Mouse (Mus musculus) brain, embryonic 14.5 days (tissue): ENCODE data around the gene Pemt.

ENCODE experiments used
- CTCF ChIP-seq: fragments of 200-500 bp; IDR thresholded peaks from 2 replicates; pipeline ENCODE4 v1.5.1; 2012; ENCODE audit warnings: inconsistent platforms, mild to moderate bottlenecking, moderate library complexity, borderline replicate concordance; ENCODE audit not compliant: insufficient read depth, insufficient read length; ENCODE audit errors: extremely low read depth
- POLR2A ChIP-seq: fragments of 200-500 bp; IDR thresholded peaks from 2 replicates; pipeline ENCODE4 v1.6.1; 2012; ENCODE audit warnings: mild to moderate bottlenecking, inconsistent platforms, borderline replicate concordance; ENCODE audit not compliant: poor library complexity, insufficient read depth, insufficient read length, severe bottlenecking; ENCODE audit errors: extremely low read depth

GRCm38 (mm10) chr11:60070599-60070998, 24.3 kb upstream of the Pemt start:
- TF ChIP-seq CTCF (peak; percentile 81), POLR2A (no peak)
